Mouse (Mus musculus) limb, embryonic 13.5 days (tissue): ENCODE measurements around the gene 1810030O07Rik. TPM values are rescaled to one million over a fixed set of nuclear protein-coding genes. Genes with fewer than 3 reads are reported as not detected.
"Not testable (repeated sequence)": the region's sequence is repeated elsewhere in the genome, so short reads cannot be mapped to it uniquely, and the experiment has no call there.

ENCODE experiments used
- ATAC-seq: fragments of 200-750 bp; cut with Nextera tagmentation; 2 replicates; pipeline ENCODE4 v1.8.0; 2017; ENCODE audit warnings: low read depth, moderate number of reproducible peaks, moderate TSS enrichment; ENCODE audit not compliant: low FRiP score
- H3K27ac ChIP-seq: fragments of 300-500 bp; sonication (generic); 2 replicates; pipeline ENCODE4 v1.5.1; 2015; ENCODE audit warnings: inconsistent platforms, mild to moderate bottlenecking, moderate library complexity
- H3K27me3 ChIP-seq: fragments of 300-500 bp; sonication (generic); 2 replicates; pipeline ENCODE4 v1.6.1; 2015; ENCODE audit warnings: mild to moderate bottlenecking, inconsistent platforms
- H3K36me3 ChIP-seq: fragments of 300-500 bp; sonication (generic); 2 replicates; pipeline ENCODE4 v1.6.1; 2015; ENCODE audit warnings: inconsistent platforms, mild to moderate bottlenecking, moderate library complexity
- H3K4me1 ChIP-seq: fragments of 300-500 bp; sonication (generic); 2 replicates; pipeline ENCODE4 v1.6.1; 2015; ENCODE audit warnings: inconsistent platforms
- H3K4me2 ChIP-seq: fragments of 300-500 bp; sonication (generic); replicated peaks from 2 replicates; pipeline ENCODE4 v1.6.1; 2015; ENCODE audit warnings: inconsistent platforms, mild to moderate bottlenecking, moderate library complexity
- H3K4me3 ChIP-seq: fragments of 300-500 bp; sonication (generic); 2 replicates; pipeline ENCODE4 v1.5.1; 2015; ENCODE audit warnings: moderate library complexity, mild to moderate bottlenecking, inconsistent platforms
- H3K9ac ChIP-seq: fragments of 300-500 bp; sonication (generic); 2 replicates; pipeline ENCODE4 v1.6.1; 2015; ENCODE audit warnings: mild to moderate bottlenecking, inconsistent platforms
- H3K9me3 ChIP-seq: fragments of 300-500 bp; sonication (generic); 2 replicates; pipeline ENCODE4 v1.6.1; 2016; ENCODE audit warnings: inconsistent platforms
- WGBS: fragments of 180-500 bp; shearing (Covaris S2); methylation state at CpG from one replicate; pipeline ENCODE4 v1.1.7; 2015; 5-methylcytosine and 5-hydroxymethylcytosine counted together
- polyA plus RNA-seq: library from polyadenylated mRNA; unstranded; fragments of >200 nt; fragmentation: Nextera tagmentation; extraction: Ambion mirVana; gene quantifications from 2 replicates; pipeline ENCODE4 v1.2.1, GENCODE M21; 2015

1810030O07Rik gene
- polyA plus RNA-seq, 1 experiment from 2014 or later, result 38.1 TPM

DNA sequence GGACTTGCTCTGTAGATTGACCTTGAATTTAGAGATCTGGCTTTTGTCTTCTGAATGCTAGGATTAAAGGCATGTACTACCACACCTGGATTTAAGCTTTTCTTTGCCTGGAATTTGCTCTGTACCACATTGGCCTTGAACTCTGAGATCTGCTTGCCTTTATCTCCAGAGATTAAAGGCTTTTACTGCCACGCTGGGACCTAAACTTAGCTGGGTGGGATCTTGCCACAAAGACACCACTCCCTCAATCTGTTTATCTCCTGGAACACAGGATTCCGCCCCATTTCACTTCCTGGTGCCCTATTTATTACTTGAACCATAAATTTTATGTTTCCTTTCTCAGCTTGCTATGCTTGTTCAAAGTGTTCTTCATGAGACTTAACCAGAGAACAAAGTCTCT is 62.3 kb downstream of the 1810030O07Rik start:
- Histone ChIP-seq H3K4me3 (no peak overlapping the region), H3K4me1 (no peaks in the 10 kb centered on the region), H3K27ac (no peak overlapping the region), H3K9me3 (no peaks in the 10 kb centered on the region), H3K27me3 (peaks cover 2% of the 10 kb centered on the region; the same call in 1 of the 2 replicates), H3K9ac (no peak overlapping the region), H3K36me3 (peaks cover 24% of the 10 kb centered on the region), H3K4me2 (no peak overlapping the region)
- no peak for ATAC-seq
- WGBS, result 55% methylated on average over 2 of the region's 2 CpGs

DNA sequence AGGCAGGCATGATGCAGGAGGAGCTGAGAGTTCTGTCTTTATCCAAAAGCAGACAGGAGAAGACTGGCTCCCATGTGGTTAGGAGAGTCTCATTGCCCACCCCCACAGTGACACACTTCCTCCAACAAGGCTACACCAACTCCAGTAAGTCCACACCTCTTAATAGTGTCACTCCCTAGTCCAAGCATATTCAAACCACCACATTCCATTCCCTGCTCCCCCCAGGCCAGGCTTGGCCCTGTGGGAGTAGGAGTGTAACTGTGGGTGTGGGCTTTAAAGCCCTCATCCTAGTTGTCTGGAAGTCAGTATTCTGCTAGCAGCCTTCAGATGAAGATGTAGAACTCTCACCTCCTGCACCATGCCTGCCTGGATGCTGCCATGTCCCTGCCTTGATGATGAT is 62.9 kb downstream of the 1810030O07Rik start:
- not testable (repeated sequence) for H3K27ac ChIP-seq, H3K4me2 ChIP-seq, H3K4me1 ChIP-seq, H3K4me3 ChIP-seq, H3K9me3 ChIP-seq, H3K27me3 ChIP-seq, H3K9ac ChIP-seq, ATAC-seq
- H3K36me3 ChIP-seq, result peaks cover 24% of the 10 kb centered on the region

Other genes with a start within 250 kb of the 1810030O07Rik start
- 68.1 and 68.9 TPM in 2 replicates for gene Atp6ap2, start 85.9 kb downstream of the 1810030O07Rik start, polyA plus RNA-seq
- 11.7 and 12.5 TPM in 2 replicates for gene Med14, start 88.4 kb upstream of the 1810030O07Rik start, polyA plus RNA-seq